Mouse (Mus musculus) ES-E14 (cell line): ENCODE measurements around the gene Prkaca. TPM values are rescaled to one million over a fixed set of nuclear protein-coding genes. Genes with fewer than 3 reads are reported as not detected.

Source experiments
- DNase-seq: peaks from one replicate; pipeline ENCODE4 v3.0.0-alpha.2; 2013; ENCODE audit warnings: low read depth, low spot score
- H3K27ac ChIP-seq: 2 replicates; pipeline ENCODE4 v1.5.1; 2012; ENCODE audit warnings: low read depth, mild to moderate bottlenecking, low read length, moderate library complexity, mixed read lengths; ENCODE audit not compliant: poor library complexity, insufficient read depth, severe bottlenecking
- H3K36me3 ChIP-seq: 2 replicates; pipeline ENCODE4 v1.6.1; 2012; ENCODE audit warnings: mild to moderate bottlenecking, low read length, moderate library complexity, mixed read lengths; ENCODE audit not compliant: control insufficient read depth, poor library complexity, insufficient read depth, severe bottlenecking
- H3K4me1 ChIP-seq, 2 experiments: fragments of 150-350 bp in 1 of 2; sonication (generic) in 1 of 2; 2 replicates each; pipeline ENCODE4 v1.6.1; 2012; ENCODE audit warnings: low read length in 2 of 2, mild to moderate bottlenecking in 1 of 2, mixed read lengths in 1 of 2; ENCODE audit not compliant: control insufficient read depth in 2 of 2, insufficient read depth in 2 of 2, poor library complexity in 1 of 2
- H3K4me3 ChIP-seq, 2 experiments: fragments of 150-350 bp in 1 of 2; sonication (generic) in 1 of 2; 2 replicates each; pipeline ENCODE4 v1.5.1; 2012; ENCODE audit warnings: low read length in 2 of 2, low read depth in 1 of 2, mild to moderate bottlenecking in 1 of 2, mixed read lengths in 1 of 2; ENCODE audit not compliant: insufficient read depth in 1 of 2, poor library complexity in 1 of 2, severe bottlenecking in 1 of 2
- H3K9ac ChIP-seq: 2 replicates; pipeline ENCODE4 v1.6.1; 2012; ENCODE audit warnings: low read depth, mild to moderate bottlenecking, low read length, mixed read lengths; ENCODE audit not compliant: poor library complexity, insufficient read depth, severe bottlenecking
- H3K9me3 ChIP-seq: fragments of 150-350 bp; sonication (generic); 2 replicates; pipeline ENCODE4 v1.6.1; 2012; ENCODE audit warnings: low read depth, mild to moderate bottlenecking, low read length; ENCODE audit not compliant: control insufficient read depth, insufficient read depth
- CHD2 ChIP-seq: IDR thresholded peaks from 2 replicates; pipeline ENCODE4 v1.6.1; 2014; ENCODE audit warnings: mild to moderate bottlenecking, low read depth, low read length, inconsistent platforms
- HCFC1 ChIP-seq: IDR thresholded peaks from 2 replicates; pipeline ENCODE4 v1.6.1; 2012; ENCODE audit warnings: low read length, inconsistent platforms, borderline replicate concordance; ENCODE audit not compliant: insufficient read depth
- MAFK ChIP-seq: IDR thresholded peaks from 2 replicates; pipeline ENCODE4 v1.6.1; 2014; ENCODE audit warnings: mild to moderate bottlenecking, low read depth, low read length, inconsistent platforms; ENCODE audit not compliant: insufficient read depth
- ZC3H11A ChIP-seq: IDR thresholded peaks from 2 replicates; pipeline ENCODE4 v1.6.1; 2012; ENCODE audit warnings: low read depth, mild to moderate bottlenecking, inconsistent platforms, low read length, borderline replicate concordance
- ZNF384 ChIP-seq: IDR thresholded peaks from 2 replicates; pipeline ENCODE4 v1.6.1; 2012; ENCODE audit warnings: low read depth, low read length, inconsistent platforms
- in situ Hi-C, 2 experiments: fragments of 600-800 bp; cut with MboI; formaldehyde crosslinking; loops; one replicate each; pipeline ENCODE4 v1.15.1; 2025; ENCODE audit warnings: low sequenced_read_pairs in 2 of 2, inconsistent platforms in 1 of 2; ENCODE audit not compliant: unreplicated experiment in 2 of 2
- total RNA-seq: library from RNA; depleted of rRNA; stranded (reverse); fragments of 300-350 nt; gene quantifications from 2 replicates; pipeline ENCODE4 v1.2.3, GENCODE M21; 2012

Prkaca gene
- total RNA-seq, 1 experiment, result 31.4 TPM

- DNase-seq, result no peak
- Histone ChIP-seq H3K9me3 (no peaks in the 10 kb centered on the region), H3K27ac (no peak overlapping the region), H3K36me3 (no peaks in the 10 kb centered on the region), H3K4me1 (peaks cover 0 to 4% of the 10 kb centered on the region in 2 experiments; a peak in 2 of 4 replicates), H3K4me3 (no peak overlapping the region), H3K9ac (no peak overlapping the region)
- in situ Hi-C loops, result no loop called here
- TF ChIP-seq HCFC1 (no peak), MAFK (no peak), ZC3H11A (no peak), ZNF384 (no peak), CHD2 (no peak)
These were observed 65.2 kb downstream of the Prkaca start for GRCm38 (mm10) chr8:84038015-84038414.

- in situ Hi-C loops, result no loop called here
- TF ChIP-seq ZC3H11A (0 out of 2 replicates have a peak, but pooled peaks have one; percentile 7), HCFC1 (no peak), ZNF384 (no peak), MAFK (no peak), CHD2 (no peak)
These were observed 66.3 kb downstream of the Prkaca start for GRCm38 (mm10) chr8:84039050-84039449.

DNA sequence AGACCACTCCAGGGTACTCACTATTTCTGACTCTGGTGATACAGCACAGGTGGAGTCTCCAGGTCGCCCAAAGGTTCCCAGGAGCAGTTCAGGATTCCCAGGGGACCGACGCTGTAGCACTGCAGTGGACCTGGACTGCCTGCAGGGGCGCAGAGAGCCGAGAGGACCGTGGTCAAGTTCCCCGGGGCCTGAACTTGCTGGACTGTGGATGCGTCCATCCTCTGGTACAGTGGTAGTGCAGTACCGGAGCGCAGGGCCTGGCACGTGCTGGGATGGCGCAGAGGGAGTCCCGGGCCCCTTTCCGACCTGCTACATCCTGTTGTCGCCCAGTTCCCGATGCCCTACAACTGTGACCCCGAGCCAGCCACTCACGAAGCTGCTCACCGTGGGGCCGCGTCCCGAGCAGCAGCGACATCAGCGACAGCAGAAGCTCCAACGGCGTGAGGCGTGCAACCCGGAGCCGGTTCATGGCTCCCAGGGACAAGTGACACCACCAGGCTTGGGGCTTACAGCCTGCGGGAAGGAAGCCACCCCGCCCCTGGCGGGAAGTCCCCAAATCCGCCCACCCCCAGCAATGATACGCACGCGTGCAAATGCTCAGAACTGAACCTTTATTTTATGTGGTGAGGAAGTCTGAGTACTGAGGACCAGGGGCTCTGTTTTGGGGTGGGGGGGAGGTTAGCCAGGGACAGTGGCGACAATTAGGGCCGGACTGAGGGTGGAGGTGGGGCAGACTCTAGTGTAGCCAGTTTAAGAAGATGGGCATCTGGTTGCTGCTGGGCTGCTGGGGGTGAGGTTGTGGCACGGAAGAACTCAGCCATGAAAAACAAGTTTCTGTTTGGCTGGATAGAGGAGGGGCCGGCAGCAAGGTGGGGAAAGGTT is 69.5 kb downstream of the Prkaca start, which contains the start of gene Il27ra:
Il27ra (minus strand) TSS at position 524 of the 882 bp plus-strand sequence.
- in situ Hi-C loops, result no loop called here
- TF ChIP-seq ZNF384, result no peak
- no peak for TF ChIP-seq HCFC1
- no peak for TF ChIP-seq CHD2
- TF ChIP-seq MAFK, result no peak
- TF ChIP-seq ZC3H11A, result no peak
- no peak within 1 kb of the TSS for H3K27ac ChIP-seq

More at GRCm38 (mm10) chr8:84039050-84039449, 66.3 kb downstream of the Prkaca start:
- Histone ChIP-seq H3K9ac (no peak overlapping the region), H3K4me1 (peaks cover 3 to 9% of the 10 kb centered on the region in 2 experiments), H3K9me3 (no peaks in the 10 kb centered on the region), H3K36me3 (no peaks in the 10 kb centered on the region), H3K4me3 (no peak overlapping the region), H3K27ac (no peak overlapping the region)
- peak; percentile 92 for DNase-seq

DNA sequence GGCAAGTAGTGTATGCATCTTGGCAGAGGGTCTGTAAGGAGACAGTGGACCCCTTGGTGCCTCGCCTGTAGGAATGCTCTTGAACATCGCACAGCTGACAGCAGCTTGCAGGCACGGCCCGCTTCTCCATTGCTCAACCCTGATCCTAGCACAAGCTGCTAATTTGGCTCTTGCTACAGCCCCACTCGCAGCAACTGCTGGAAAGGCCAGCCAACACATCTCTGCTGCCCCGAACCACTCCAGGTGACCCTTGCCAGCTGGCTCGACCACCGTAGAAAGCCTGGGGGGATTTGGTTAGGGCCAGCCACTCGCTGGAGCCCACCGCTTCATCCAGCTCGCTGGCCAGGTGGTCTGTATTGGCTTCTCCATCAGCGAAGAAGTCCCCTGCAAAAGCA is 70.2 kb downstream of the Prkaca start:
- Histone ChIP-seq H3K27ac (no peak overlapping the region), H3K36me3 (no peaks in the 10 kb centered on the region), H3K9ac (no peak overlapping the region), H3K4me3 (peak overlapping the region; percentile 20 to 29; a peak in 1 of 4 replicates), H3K9me3 (no peaks in the 10 kb centered on the region), H3K4me1 (peaks cover 6 to 15% of the 10 kb centered on the region in 2 experiments)
- in situ Hi-C loops, result no loop called here
- no peak for DNase-seq
- no peak for TF ChIP-seq ZNF384
- TF ChIP-seq CHD2, result no peak

More for the DNA sequence above, 69.5 kb downstream of the Prkaca start, which contains the start of gene Il27ra:
- Histone ChIP-seq H3K9ac (peak within 1 kb of the TSS; percentile 15; the same call in 1 of the 2 replicates), H3K4me3 (peak within 1 kb of the TSS; percentile 51 to 66), H3K4me1 (peaks cover 6 to 14% of the 10 kb centered on the region in 2 experiments), H3K36me3 (no peaks in the 10 kb centered on the region), H3K9me3 (no peaks in the 10 kb centered on the region)
- DNase-seq, result no peak
